Mouse (Mus musculus) lung, postnatal 4 days (tissue): ENCODE data around the gene Sptlc2.
"Not testable (repeated sequence)": the region's sequence is repeated elsewhere in the genome, so short reads cannot be mapped to it uniquely, and the experiment has no call there.

Experiments
- DNase-seq, 2 experiments: peaks; one replicate each; pipeline ENCODE4 v3.0.0; 2021

Sptlc2 gene

GRCm38 (mm10) chr12:87330213-87330612, 57.9 kb downstream of the Sptlc2 start:
- DNase-seq: no peak

DNA sequence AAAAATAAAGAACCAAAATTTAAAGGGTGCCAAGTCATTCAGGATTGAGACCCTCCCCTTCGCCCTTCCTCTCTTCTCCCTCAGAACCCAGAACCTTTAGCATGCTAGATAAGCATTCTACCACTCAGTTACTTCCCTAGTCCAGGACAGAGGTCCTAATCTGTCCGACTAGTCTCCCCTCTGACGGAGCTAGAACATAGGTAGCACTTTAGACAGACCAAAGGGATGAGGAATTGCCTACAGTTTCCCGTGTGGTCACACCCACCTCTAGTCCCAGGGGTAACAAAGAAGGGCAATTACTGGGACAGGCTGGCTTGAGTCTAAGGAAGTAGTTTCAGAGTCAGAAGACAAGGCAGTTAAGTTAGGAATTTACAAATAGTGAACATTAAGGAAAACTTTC, 60.1 kb downstream of the Sptlc2 start:
- DNase-seq: no peak

- no peak for DNase-seq
Observed at GRCm38 (mm10) chr12:87327610-87328009, 60.5 kb downstream of the Sptlc2 start.

GRCm38 (mm10) chr12:87325452-87325851, 62.7 kb downstream of the Sptlc2 start:
- no peak for DNase-seq

- DNase-seq: no peak
Observed at GRCm38 (mm10) chr12:87319229-87319628, 68.9 kb downstream of the Sptlc2 start.

- DNase-seq: no peak
Observed at GRCm38 (mm10) chr12:87317951-87318350, 70.2 kb downstream of the Sptlc2 start.

DNA sequence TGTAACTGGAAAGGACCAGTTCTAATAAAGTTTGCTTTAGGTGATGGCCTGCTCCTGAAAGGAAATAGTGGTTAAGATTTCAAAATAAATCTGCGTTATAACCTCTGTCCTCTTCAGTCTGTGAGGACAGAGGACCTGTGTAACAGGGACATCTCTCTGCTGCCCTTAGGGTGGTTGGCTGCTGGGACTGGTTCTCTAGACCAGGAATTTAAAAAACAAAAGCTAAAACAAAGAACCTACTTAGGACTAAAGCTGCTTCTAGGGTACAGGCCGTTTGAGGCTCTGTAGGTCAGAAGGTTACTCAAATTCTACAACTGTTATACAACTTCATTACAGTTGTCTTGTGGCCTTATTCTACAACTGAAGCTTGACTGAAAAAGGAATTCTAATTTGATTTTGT, 75.1 kb downstream of the Sptlc2 start:
- no peak for DNase-seq

GRCm38 (mm10) chr12:87306584-87306844, 81.6 kb downstream of the Sptlc2 start:
- DNase-seq: not testable (repeated sequence)

- no peak for DNase-seq
Observed at GRCm38 (mm10) chr12:87305767-87306583, 82.2 kb downstream of the Sptlc2 start.

DNA sequence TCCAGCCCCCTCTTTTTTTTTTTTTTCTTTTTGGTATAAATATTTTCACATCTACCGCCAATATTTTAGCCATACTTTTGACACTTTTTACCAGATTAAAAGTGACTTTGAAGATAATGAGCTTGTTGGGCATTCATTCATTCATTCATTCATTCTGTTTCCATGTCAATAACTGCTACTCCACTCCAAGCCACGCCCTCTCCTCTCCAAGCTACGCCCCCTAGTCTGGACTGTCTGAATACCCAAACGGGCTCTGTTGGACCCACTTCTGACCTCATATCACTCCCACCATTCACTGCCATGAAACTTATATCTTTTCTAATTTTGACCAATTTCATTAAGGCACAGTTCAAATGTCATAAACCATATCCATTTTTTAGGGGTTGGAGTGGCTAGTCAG, 87.0 kb downstream of the Sptlc2 start:
- DNase-seq: no peak

GRCm38 (mm10) chr12:87300441-87300690, 87.8 kb downstream of the Sptlc2 start:
- DNase-seq: no peak

DNA sequence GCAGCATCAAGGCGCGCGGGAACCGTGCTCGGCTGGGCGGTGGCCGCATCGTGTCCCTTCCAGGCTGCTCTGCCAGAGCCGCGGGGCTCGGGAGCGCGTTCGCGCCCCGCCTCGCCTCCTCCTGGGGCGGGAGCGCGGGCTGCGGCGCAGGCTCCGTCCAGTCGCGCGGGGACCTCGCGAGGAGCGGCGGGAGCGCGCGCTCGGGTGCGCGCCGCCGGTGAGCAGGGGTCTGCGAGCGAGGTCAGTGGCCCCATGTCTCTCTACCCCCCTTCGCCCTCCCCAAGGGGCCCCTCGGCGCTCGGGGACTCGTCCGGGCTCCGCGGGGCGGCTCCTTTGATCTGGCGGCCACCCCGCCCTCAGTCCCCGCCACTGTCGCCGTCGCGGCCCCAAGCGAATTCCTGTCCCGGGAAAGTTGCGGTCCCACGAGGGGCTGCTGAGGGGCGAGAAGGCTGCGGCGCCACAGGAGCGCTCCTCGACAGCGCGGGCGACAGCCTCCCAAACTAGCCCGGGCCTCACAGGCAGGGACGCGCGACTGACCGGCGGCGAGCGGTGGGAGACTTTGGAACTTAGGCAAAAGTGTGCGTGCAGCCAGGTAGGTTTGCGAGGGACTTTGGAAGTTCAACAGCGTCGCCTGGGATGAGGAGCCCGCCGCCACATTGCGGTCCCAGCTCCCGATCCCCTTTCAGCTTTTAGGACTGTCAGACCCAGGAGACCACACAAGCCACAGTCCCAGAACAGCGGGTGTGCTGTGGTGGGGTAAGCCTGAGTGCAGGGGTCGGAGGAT, 88.3 kb downstream of the Sptlc2 start, which contains the start of gene Ism2:
Gene Ism2 (minus strand): TSS at position 49 of the 784 bp plus-strand sequence.
- peak; percentile 46 to 68 for DNase-seq

GRCm38 (mm10) chr12:87299037-87299656, 89.0 kb downstream of the Sptlc2 start:
- DNase-seq: peak in 1 of 2 experiments; percentile 35

- DNase-seq: no peak
Observed at GRCm38 (mm10) chr12:87293934-87294333, 94.2 kb downstream of the Sptlc2 start.

DNA sequence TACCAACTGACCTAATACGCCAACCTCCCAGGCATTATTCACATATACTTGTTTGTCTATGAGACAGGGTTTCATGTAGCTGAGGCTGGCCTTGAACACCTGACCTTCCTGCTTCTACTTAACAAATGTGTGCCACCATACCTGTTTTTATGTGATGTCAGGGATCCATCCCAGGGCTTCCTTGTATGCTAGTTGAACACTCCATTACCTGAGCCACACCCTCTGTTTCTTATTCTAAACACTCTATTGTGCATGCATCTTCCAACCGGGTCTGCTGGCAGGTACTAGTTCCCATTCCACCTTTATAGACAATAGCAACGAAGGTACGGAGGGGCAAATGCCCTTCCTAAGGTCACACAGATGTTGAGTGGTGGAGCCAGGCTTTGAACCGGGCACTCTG, 99.1 kb downstream of the Sptlc2 start:
- DNase-seq: no peak

GRCm38 (mm10) chr12:87284726-87285125, 103.4 kb downstream of the Sptlc2 start:
- DNase-seq: peak in 1 of 2 experiments; percentile 45

DNA sequence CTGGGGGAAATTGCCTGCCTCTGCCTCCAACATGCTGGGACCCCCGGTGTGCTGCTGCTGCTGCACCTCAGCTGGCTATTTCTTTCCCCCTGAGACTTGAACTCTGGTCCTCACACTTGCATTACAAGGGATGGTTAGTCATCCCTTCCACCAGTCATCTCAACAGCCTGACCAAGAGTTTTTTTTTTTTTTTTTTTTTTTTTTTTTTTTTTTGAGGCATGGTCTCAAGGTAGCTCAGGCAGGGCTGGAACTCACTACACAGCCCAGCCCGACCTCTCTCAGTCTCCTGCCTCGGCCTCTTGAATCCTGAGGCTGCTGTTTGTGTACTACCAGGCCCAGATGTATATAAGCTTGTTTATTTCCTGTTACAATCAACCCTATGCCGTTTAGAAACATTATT, 103.9 kb downstream of the Sptlc2 start:
- DNase-seq: no peak

- no peak for DNase-seq
Observed at GRCm38 (mm10) chr12:87283706-87284105, 104.4 kb downstream of the Sptlc2 start.

DNA sequence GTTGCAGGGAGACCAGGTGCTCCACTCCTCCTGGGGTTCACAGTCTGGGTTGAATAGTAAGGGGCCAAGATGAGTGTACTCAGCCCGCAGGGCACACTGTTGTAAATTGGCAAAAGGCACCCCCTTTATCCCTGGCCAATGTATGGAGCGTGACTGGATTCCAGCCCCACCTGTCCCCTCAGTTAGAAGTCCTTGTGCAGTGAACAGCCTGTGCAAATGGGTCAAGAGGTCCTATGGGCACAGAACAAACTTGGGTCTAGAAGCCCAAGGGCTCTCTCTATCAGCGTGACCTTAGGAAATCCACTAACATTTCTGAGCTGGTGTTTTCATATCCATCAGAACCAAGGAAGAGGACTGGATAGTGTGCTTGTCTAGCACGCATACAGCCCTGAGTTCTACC, 105.4 kb downstream of the Sptlc2 start:
- DNase-seq: no peak

GRCm38 (mm10) chr12:87281766-87282165, 106.4 kb downstream of the Sptlc2 start:
- DNase-seq: no peak

DNA sequence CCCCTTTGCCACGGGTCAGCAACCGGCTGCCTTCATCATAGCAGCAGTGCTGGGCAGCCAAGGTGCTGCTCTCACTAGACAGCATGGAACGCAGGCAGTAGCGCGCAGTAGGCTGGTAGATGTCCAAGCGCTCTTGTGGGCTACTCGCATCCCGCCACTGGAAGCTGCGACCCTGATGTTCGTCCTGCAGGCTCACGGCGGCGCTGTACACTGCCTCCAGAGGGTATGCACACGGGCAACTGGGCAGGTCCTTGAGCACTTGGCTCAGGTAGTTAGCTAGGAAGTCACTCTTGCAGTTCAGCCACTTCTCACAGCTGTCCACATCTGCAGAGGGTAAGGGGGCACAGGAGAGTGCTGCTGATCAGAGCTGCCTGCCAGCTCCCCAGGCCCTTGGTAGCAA, 108.3 kb downstream of the Sptlc2 start:
- DNase-seq: peak; percentile 31 to 58

DNA sequence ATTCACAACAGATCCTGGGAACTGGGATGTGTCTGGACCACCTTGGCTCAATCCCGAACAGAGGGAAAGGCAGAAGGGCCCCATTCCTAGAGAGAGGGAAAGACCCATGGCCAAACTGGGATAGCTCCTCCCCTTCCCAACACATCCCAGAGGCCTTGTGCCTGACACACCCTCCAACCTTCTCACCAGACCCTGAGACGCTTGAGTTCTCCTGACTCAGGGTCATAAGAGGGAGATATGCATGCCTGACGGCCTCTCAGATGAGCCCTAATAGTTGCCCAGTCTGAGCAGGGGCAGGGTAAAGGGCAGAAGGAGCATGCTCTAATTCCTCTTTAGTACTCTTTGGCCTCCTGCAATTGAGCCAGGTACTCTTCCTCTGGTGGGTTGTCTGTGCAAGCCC, 108.8 kb downstream of the Sptlc2 start:
- DNase-seq: no peak

GRCm38 (mm10) chr12:87278118-87278730, 109.9 kb downstream of the Sptlc2 start:
- peak in 1 of 2 experiments; percentile 34 for DNase-seq

GRCm38 (mm10) chr12:87277251-87277650, 110.9 kb downstream of the Sptlc2 start:
- not testable (repeated sequence) for DNase-seq
